Mouse (Mus musculus) common myeloid progenitor, adult 5-6 weeks (primary cell): ENCODE data around the gene Nfs1. TPM values are rescaled to one million over a fixed set of nuclear protein-coding genes. Genes with fewer than 3 reads are reported as not detected.
"Not testable (repeated sequence)": the region's sequence is repeated elsewhere in the genome, so short reads cannot be mapped to it uniquely, and the experiment has no call there.

Experiments used
- ATAC-seq: replicated peaks from 2 replicates; pipeline ENCODE4 v1.8.0; 2016; ENCODE audit warnings: low read depth, mild to moderate bottlenecking, moderate TSS enrichment, inconsistent platforms; ENCODE audit not compliant: poor library complexity, severe bottlenecking
- total RNA-seq: library from RNA; stranded (forward); fragments of 200-1000, 187-1606 nt; gene quantifications from 2 replicates; pipeline ENCODE4 v1.2.3, GENCODE M21; 2017

The Nfs1 gene
- total RNA-seq, result 43.2 and 47.0 TPM in 2 replicates

DNA sequence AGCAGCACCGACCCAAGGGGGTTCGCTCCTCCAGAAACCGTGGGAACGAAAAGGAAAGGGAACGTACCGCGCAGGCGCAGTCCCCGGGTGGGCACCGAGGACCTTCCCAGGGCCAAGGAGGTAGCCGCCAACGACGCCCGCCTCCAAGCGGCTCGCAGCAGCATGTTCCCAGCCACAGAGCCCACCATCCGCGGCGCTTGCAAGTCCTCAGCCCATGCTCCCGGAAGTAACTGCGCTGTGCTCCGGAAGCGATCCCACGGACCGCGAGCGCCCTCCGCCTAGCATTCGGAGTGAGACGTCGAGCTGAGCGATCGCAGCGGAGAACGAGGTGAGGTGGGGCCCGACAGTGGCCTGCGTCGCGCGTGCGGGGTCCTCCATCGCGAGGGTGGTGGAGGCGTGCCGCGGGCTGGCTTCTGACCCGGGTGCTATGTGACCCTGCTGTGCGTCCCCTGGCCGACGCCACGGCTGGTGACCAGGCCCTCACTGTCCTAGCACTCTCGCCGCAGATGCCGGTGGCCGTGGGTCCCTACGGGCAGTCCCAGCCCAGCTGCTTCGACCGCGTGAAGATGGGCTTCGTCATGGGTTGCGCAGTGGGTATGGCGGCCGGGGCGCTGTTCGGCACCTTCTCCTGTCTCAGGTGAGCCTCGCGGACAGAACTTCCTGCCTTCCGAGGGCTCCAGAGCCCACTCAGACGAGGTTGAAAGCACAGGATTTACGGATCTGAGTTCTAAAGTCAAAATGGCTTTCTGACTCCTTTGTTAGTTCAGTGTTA lies at the start of gene Nfs1, which contains the start of gene Romo1:
Gene Nfs1, minus strand, starts transcription at position 234 of the 772 bp plus-strand sequence.
Gene Romo1, plus strand, starts transcription at position 87 of the 772 bp plus-strand sequence.
- ATAC-seq, result peak; percentile 96

DNA sequence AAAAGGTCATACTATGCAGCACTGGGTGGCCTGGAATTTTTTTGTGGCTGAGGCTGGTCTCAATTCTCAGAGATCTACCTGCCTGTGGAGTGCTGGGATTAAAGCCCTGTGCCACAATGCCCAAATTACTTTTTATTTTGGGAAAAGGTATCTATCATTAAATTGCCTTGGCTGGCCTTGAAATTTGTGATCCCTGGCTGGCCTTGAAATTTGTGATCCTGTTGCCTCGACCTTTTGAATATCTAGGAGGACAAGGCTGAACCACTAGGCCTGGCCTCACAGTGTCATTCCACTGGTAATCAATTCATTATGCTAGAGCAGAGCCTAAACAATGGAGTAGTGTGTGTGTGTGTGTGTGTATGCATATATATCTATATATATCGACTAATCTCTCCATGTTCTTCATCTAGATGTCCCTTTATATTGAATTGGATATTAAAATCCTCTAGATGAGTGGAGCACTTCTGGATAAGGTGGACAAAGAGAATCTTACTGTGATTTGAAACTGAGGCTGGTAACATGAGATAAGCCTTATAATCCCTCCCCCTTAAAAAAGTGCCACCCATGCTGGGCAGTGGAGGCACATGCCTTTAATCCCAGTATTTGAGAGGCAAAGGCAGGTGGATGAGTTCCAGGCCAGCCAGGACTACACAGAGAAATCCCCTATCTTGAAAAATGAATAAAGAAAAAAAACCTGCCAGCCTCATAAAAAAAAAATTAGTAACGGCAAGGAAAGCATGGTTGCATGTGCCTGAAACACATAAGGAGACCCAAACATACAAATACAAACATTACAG lies 49.3 kb upstream of the Nfs1 start:
- no peak for ATAC-seq

DNA sequence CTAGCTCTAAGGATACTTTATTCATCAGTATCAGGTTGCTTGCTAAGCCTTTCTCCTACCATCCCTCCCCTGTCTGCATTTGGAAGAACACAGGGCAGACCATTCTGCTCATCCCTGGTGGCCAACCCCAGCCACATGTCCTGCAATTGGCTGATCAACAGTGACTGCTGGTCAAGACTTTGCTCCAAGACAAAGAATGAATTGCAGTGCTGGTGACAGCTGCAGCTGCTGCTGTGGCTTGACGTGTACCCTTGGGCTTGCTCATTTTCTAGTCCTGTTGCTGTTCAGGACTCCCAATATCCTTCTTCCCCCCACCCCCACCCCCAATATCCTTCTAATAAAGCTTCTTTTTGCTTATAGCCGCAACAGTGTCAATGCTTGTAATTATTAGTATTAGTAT lies 48.1 kb upstream of the Nfs1 start:
- ATAC-seq, result no peak

DNA sequence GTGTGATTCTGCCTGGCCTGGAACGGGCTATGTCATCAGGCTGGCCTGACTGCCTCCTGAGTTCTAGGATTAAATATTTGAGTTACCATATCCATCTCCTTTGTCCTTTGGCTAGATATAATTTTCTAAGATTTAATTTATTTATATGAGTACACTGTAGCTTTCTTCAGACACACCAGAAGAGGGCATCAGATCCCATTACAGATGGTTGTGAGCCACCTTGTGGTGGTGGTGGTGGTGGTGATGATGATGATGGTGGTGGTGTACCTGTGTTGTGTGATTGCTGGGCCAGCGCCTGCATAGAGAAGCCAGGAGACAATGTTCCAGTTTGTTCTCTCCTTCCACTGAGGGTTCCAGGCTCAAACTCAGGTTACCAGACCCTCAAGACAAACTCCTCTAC lies 47.6 kb upstream of the Nfs1 start:
- no peak for ATAC-seq

DNA sequence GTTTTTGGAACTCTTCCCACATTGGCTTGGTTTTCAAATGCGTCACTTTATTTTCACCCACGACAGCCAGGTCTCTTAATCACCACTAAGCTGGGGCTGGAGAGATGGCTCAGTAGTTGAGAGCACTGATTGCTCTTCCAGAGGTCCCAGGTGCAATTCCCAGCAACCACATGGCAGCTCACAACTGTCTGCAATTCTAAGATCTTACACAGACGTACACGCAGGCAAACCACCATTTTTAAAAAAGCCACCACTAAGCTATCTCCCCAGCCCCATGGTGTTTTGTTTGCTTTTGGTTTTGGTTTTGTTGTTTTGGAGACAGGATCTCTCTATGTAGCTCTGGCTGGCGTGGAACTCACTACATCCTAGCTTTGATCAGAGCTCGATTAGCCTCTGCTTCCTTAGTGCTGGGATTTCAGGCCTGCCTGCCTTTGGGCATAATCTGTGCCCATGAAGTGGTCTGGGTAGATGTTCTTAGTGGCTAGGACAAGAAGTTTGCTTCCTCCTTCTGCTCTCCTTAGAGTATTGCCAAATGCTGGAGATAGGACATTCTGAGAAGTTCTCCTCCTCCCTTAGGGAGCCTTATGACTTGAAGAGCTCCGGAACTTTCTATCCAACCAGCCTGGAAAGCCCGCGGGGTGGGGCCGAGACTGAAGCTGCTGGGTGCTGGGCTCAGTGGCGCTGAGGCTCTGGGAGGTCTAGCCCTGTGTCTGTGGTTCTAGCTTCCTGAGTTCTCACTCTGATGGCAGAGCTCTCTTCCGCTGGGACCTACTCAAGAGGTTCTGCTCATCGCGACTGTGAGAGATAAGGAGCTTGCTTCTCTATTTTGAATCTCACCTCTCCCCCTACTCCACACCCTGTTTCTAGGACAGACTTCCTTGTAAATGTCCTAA lies 46.3 kb upstream of the Nfs1 start:
- peak; percentile 99 for ATAC-seq

DNA sequence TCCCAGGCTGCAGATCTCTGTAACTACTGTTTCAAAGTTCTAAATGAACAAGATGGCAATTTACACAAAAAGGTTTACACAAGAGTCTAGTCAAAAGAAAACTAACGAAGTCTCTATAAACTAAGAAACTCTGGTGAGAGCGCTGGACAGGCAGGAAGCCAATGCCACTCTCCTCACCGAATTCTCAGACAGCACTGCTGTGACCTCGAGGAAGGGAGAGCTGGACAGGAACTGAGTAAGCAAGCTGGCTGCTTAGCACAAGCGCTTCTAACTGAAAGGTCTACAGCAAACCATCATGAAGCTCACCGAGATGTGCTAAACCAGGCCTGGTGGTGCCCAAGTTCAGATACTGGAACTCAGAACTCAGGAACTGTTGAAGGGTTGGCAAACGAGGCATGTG lies 45.3 kb upstream of the Nfs1 start:
- not testable (repeated sequence) for ATAC-seq

DNA sequence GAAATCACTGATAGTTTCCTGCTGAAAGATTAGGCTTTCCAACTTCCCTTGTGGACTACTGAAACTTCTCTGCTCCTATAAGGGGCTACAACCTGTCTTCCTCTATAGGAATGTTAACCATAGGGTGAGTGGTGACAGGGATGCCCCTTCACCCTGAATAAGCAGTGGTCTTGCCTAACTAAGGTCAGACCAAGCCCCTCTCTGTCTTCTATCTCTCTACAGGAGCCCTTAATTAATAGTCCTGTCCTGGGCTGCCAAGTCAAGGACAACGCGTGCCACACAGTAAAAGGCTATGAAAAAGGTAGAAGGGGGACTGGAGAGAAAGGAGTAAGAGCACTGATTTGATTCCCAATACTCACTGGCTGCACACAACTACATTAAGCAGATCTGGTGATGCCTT lies 37.6 kb upstream of the Nfs1 start:
- no peak for ATAC-seq

DNA sequence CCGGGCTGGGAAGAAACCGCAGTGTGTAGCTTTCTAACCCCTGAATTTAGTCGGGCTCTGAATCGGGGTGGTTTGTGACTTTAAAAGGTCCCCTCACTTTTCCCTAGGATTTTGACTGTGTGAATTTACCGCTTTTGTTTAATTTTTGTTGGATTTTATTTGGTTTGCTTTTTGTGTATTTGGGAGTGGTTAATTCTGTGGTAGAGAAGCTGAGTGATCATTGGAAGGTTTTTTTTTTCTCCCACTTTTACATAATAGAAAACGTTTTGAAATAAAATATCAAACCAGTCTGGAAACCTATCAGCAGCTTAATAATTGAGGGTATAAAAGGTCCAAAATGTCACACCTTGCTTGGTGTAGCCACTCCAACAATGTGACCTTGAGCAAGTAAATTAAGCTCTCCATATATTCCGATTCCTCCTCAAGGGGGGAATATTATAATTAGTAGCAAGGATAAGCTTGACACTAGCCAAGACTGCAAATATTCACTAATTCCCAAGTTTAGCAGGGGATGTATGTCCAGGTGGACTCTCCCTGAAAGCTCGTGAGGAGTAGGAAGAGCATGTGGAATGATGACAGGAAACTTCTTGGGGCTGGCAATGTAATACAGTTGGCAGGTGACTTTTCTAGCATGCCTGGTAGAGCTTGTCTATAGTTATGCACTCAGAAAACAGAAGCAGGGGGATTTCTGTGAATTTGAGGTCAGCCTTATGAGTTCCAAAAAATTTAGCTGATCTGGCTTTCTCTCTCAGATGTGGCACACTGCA lies 37.0 kb upstream of the Nfs1 start:
- no peak for ATAC-seq

DNA sequence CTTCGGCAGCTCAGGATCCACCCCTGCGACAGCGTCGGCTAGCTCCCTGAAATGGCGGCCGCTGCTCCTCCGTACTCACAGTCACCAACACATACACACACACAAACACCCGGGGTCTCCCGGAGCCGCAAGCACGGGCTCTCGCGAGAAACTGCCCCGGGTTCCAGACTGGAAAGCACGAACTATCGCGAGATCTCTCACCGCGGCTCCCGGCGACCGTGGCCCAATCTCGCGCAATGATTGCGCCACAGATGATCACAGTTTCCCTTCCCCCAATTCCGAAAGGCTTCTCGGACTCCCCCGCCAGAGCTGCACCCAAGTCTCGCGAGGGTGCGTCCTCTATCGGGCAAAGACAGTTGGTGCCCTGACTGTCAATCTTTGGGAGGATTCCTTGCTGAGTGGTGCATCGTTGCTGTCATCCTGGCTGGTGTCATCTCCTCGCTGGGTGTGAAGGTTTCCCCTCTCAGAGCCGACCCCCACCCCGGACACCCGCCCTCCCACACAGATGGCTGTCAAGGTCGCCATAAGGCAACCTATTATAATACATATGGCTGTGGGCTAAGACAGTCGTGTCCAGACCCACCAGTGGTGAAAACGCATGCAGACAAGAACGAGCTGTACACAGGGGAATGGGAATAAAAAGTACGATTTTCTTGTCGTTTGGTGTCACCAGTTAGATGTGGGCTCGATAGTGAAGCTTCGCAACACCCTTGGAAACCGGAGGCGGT lies 36.3 kb upstream of the Nfs1 start, which contains the start of gene Rbm39:
Gene Rbm39, minus strand, starts transcription at position 145 of the 728 bp plus-strand sequence.
- ATAC-seq, result peak; percentile 90

DNA sequence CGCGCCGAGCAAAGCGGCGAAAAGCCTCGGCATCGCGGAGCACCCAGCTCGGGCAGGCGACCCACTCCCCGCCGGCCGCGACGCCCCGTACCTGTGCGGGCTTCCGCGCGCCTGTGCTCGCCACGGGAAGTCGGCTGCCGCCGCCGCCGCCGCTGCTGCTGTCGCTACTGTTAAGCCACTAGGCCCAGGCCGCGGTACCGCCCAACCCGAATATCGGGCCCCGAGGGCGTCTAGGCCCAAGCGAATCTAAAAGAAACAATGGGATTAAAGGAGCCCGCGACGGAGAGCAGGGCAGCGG lies 35.8 kb upstream of the Nfs1 start:
- ATAC-seq, result no peak

DNA sequence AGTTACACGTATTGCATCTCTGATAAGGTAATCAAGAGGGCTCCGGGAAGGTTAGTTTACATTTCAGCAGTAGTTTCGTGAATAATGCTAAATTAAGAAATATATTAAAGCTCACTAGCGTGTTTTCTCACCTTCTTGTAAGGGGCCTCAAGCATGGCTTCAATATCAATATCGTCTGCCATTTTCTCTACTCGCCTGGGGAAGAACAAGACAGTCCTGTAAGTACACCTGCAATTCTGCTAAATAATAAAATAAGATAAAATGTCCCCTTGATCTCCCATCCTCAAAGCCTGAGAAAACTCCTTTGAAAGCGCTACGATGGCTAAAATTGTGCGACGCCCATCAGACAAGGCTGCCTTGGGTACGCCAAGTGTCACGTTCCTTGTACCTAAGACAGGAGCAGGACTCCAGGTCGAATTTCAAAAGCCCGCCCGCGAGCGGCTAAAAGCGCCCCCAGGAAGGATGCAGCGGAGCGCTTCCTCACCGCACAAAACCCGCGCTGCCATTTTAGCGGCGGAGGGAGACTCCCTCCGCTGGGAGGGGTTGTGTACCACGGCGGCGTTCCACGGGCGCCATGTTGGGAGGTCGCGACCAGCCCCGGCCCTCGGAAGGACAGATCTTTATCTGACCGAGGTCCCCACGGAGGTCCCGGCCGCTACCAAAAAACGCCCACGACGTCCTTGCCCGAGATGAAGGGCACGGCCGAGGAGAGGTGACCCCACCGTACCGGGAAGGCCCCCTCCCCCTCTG lies 35.2 kb upstream of the Nfs1 start:
- ATAC-seq, result peak; percentile 61

DNA sequence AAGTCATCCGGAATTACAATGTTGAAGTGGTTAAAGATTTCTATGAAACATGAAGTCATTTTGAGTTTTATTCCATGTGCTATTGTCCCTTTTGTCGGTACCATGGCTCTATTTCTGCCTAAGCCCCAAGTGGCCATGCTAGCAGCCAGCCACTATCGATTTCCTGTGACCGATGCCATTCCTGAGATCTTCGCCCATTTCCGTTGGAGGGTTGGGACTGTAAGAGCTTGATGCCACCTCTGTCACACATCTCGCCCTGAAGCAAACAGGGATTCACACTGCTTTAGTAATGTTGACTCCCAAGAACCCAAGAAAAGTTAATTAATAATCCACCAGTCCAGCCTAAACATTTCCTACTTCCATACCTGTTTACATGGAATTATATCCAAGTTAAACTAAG lies 33.7 kb upstream of the Nfs1 start:
- ATAC-seq, result no peak

DNA sequence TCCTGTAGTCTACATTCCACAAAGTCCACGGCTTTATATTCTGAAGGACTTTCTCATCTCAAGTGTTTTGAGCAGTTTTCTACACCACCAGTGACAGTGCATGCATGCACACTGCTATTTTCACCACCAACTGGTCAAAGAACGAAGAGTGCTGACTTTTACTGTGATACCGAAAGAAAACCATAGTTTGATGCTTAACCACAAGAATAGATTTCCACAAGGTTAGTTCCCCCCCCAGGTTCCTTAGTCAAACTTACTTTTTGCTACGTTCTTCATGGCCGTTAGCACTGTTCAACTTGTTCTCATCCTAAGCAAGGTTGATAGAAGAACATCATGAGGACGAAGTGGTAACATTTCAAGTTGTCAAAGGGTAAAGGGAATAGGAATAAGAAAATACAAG lies 33.1 kb upstream of the Nfs1 start:
- no peak for ATAC-seq

DNA sequence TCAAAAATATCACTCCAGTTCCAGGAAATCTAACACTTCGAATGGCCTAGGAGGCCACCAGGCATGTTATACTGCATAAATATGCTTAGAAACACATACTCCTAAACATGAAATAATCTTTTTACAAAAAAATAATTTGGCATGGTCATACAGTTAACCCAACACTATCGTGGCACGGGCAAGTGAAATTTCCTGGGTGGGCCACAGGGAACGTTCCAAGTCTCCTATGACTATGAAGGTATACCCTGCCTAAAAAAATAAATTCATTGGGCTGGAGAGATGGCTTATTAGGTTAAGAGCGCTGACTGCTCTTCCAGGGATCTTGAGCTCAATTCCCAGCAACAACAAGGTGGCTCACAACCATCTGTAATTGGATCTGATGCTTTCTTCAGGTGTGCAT lies 22.6 kb upstream of the Nfs1 start:
- no peak for ATAC-seq

DNA sequence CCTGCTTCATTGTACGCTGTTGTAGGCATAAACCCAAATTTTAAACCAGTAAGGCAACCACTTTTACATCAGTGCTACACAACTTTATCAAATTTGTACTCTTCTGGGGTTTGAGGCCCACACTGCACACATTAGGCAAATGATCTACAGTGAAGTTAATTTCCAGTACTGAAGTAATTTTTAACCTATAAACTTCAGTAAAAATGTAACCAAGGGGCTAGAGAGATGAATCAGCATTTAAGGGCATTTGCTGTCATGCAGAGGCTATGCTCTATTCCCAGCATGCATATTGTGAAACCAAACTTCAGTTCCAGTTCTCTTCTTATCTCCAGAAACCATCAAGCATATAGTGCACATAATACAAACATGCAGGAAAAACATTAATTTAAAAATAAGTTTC lies 21.5 kb upstream of the Nfs1 start:
- no peak for ATAC-seq

DNA sequence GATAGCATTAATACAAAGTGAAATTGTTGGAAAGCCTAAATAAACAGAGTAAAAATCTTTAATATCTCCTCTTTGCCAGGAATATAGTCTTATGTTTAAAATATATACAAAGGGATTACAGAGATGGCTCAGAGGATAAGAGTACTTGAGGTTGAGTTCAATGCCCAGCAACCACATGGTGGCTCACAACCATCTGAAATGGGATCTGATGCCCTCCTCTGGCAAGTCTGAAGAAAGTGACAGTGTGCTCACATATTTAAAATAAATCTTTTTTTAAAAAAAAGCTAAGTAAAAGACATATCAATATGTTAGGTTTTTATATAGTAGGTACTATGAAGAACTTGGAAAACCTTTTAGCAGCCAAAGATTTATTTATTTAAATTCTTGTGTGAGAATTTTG lies 7.6 kb upstream of the Nfs1 start:
- ATAC-seq, result no peak

DNA sequence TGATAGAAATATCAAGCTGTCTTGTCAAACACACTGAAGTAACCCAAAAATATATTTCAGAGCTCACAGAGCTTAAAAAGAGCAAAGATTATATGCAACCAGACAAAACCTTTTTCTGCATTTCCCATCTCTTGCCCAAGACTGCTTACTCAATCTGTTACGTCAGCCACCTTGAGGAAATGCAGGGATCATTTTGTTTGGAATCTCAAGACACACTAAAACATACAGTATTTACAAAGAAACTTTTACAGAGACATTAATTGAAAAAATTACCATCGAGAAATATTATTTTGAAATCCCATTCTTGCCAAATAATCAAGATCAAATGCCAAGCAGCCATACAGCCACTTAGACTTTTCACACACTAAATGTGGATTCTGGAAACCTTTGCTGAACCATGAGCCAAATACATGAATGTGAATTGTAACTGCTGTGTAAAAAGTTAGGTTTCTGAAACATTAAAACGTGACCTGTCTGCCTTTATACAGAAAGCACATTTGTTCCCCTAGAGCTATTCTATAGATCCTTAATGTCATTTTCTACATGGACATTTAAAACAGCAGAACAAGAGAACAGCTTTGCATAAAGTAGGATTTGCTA lies 3.4 kb upstream of the Nfs1 start:
- no peak for ATAC-seq
